Mouse (Mus musculus): ENCODE results near the gene Zfyve21. TPM values are rescaled to one million over a fixed set of nuclear protein-coding genes. Genes with fewer than 3 reads are reported as not detected.

Gene Zfyve21
- polyA plus RNA-seq, 1 experiment from 2014 or later, result 89.3 TPM

GRCm38 (mm10) chr12:111774156-111774555 lies 39.8 kb upstream of the Zfyve21 start:
- no peak overlapping the region for H3K4me3 ChIP-seq (ENCODE audit: control insufficient read depth in 1 of 2, insufficient read depth in 1 of 2, low read depth in 1 of 2, low read length in 2 of 2)
- H3K9me3 ChIP-seq (ENCODE audit: control insufficient read depth, low read length), result no peaks in the 10 kb centered on the region
- ATAC-seq (ENCODE audit: insufficient number of reproducible peaks, insufficient read depth, low FRiP score, low read depth), result no peak
- H3K36me3 ChIP-seq (ENCODE audit: control insufficient read depth, insufficient read depth, low read length), result peaks cover 73% of the 10 kb centered on the region
- no peaks in the 10 kb centered on the region for H3K27me3 ChIP-seq (ENCODE audit: control insufficient read depth, insufficient read depth, low read length)
- no peak overlapping the region for H3K27ac ChIP-seq (replicated peaks in 1 of 2; ENCODE audit: control insufficient read depth in 1 of 2, insufficient read depth in 1 of 2, low read depth in 2 of 2, low read length in 2 of 2)
- H3K4me2 ChIP-seq (ENCODE audit: low read length), result no peak overlapping the region
- peaks cover 9 to 17% of the 10 kb centered on the region in 2 experiments for H3K4me1 ChIP-seq (ENCODE audit: control insufficient read depth in 2 of 2, insufficient read depth in 2 of 2, low read length in 2 of 2)
- WGBS, result 91% methylated on average over 16 of the region's 16 CpGs
- no peak overlapping the region for H3K9ac ChIP-seq (ENCODE audit: low read length)

DNA sequence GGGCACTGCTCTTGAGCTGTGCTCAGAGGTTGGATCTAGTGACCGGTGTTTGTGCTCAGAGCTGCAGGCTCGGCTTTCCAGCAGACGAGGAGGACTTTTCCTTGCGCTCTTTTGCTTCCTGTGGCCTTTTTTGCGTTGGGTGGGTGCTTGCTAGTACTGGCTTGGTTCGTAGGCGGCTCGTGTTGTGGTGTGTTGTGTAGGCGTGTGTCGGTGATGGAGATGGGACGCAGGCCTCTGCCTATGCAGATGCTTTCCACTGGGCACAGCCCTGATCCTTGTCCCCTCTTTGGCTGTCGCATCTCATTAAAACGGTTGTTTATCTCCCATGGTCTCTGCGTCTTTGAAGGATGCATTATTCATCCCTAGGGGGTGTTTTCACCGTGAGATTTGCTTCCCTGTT lies 39.1 kb upstream of the Zfyve21 start:
- Histone ChIP-seq H3K4me1 (ENCODE audit: control insufficient read depth in 2 of 2, insufficient read depth in 2 of 2, low read length in 2 of 2) (peaks cover 3 to 10% of the 10 kb centered on the region in 2 experiments; a peak in 3 of 4 replicates), H3K27me3 (ENCODE audit: control insufficient read depth, insufficient read depth, low read length) (no peaks in the 10 kb centered on the region), H3K9ac (ENCODE audit: low read length) (no peak overlapping the region), H3K9me3 (ENCODE audit: control insufficient read depth, low read length) (peaks cover 5% of the 10 kb centered on the region; the same call in 1 of the 2 replicates), H3K4me2 (ENCODE audit: low read length) (no peak overlapping the region), H3K27ac (replicated peaks in 1 of 2; ENCODE audit: control insufficient read depth in 1 of 2, insufficient read depth in 1 of 2, low read depth in 2 of 2, low read length in 2 of 2) (no peak overlapping the region), H3K4me3 (ENCODE audit: control insufficient read depth in 1 of 2, insufficient read depth in 1 of 2, low read depth in 1 of 2, low read length in 2 of 2) (no peak overlapping the region), H3K36me3 (ENCODE audit: control insufficient read depth, insufficient read depth, low read length) (peaks cover 80% of the 10 kb centered on the region)
- no peak for ATAC-seq (ENCODE audit: insufficient number of reproducible peaks, insufficient read depth, low FRiP score, low read depth)
- 81% methylated on average over 15 of the region's 15 CpGs for WGBS

- WGBS, result 96% methylated on average over 13 of the region's 13 CpGs
- ATAC-seq (ENCODE audit: insufficient number of reproducible peaks, insufficient read depth, low FRiP score, low read depth), result no peak
- H3K4me3 ChIP-seq (ENCODE audit: control insufficient read depth in 1 of 2, insufficient read depth in 1 of 2, low read depth in 1 of 2, low read length in 2 of 2), result no peak overlapping the region
- H3K36me3 ChIP-seq (ENCODE audit: control insufficient read depth, insufficient read depth, low read length), result peaks cover 99% of the 10 kb centered on the region
- no peak overlapping the region for H3K4me2 ChIP-seq (ENCODE audit: low read length)
- no peaks in the 10 kb centered on the region; a peak in 1 of 4 replicates for H3K4me1 ChIP-seq (ENCODE audit: control insufficient read depth in 2 of 2, insufficient read depth in 2 of 2, low read length in 2 of 2)
- no peak overlapping the region for H3K9ac ChIP-seq (ENCODE audit: low read length)
- H3K9me3 ChIP-seq (ENCODE audit: control insufficient read depth, low read length), result peaks cover 5% of the 10 kb centered on the region; the same call in 1 of the 2 replicates
- no peaks in the 10 kb centered on the region for H3K27me3 ChIP-seq (ENCODE audit: control insufficient read depth, insufficient read depth, low read length)
- H3K27ac ChIP-seq (replicated peaks in 1 of 2; ENCODE audit: control insufficient read depth in 1 of 2, insufficient read depth in 1 of 2, low read depth in 2 of 2, low read length in 2 of 2), result no peak overlapping the region
Measured at GRCm38 (mm10) chr12:111777919-111778318, 36.1 kb upstream of the Zfyve21 start.

DNA sequence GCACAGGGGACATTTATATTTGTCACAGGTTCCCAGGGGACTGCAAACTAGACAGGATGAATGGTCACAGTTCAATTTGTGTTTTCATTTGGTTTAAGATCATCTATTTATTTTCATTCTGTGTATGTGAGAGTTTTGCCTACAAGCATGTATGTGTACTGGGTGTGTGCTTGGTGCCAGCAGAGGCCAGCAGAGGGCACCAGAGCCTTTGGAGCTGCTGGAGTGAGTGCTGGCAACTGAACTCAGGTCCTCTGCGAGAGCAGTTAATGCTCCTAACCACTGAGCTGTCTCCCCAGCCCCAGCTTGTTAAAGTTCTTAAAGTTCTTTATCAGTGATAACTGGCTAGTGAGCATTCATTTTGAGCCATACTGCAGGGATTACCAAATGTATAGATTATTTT lies 34.4 kb upstream of the Zfyve21 start:
- Histone ChIP-seq H3K4me3 (ENCODE audit: control insufficient read depth in 1 of 2, insufficient read depth in 1 of 2, low read depth in 1 of 2, low read length in 2 of 2) (no peak overlapping the region), H3K4me1 (ENCODE audit: control insufficient read depth in 2 of 2, insufficient read depth in 2 of 2, low read length in 2 of 2) (no peaks in the 10 kb centered on the region; a peak in 1 of 4 replicates), H3K36me3 (ENCODE audit: control insufficient read depth, insufficient read depth, low read length) (peaks cover 97% of the 10 kb centered on the region), H3K27me3 (ENCODE audit: control insufficient read depth, insufficient read depth, low read length) (no peaks in the 10 kb centered on the region), H3K9me3 (ENCODE audit: control insufficient read depth, low read length) (peaks cover 5% of the 10 kb centered on the region; the same call in 1 of the 2 replicates), H3K27ac (replicated peaks in 1 of 2; ENCODE audit: control insufficient read depth in 1 of 2, insufficient read depth in 1 of 2, low read depth in 2 of 2, low read length in 2 of 2) (no peak overlapping the region), H3K9ac (ENCODE audit: low read length) (no peak overlapping the region), H3K4me2 (ENCODE audit: low read length) (no peak overlapping the region)
- ATAC-seq (ENCODE audit: insufficient number of reproducible peaks, insufficient read depth, low FRiP score, low read depth), result no peak
- 88% methylated on average over 1 of the region's 1 CpGs for WGBS

GRCm38 (mm10) chr12:111785174-111785573 lies 28.8 kb upstream of the Zfyve21 start:
- Histone ChIP-seq H3K36me3 (ENCODE audit: control insufficient read depth, insufficient read depth, low read length) (peaks cover 92% of the 10 kb centered on the region), H3K9ac (ENCODE audit: low read length) (no peak overlapping the region), H3K27ac (replicated peaks in 1 of 2; ENCODE audit: control insufficient read depth in 1 of 2, insufficient read depth in 1 of 2, low read depth in 2 of 2, low read length in 2 of 2) (no peak overlapping the region), H3K9me3 (ENCODE audit: control insufficient read depth, low read length) (no peaks in the 10 kb centered on the region), H3K4me3 (ENCODE audit: control insufficient read depth in 1 of 2, insufficient read depth in 1 of 2, low read depth in 1 of 2, low read length in 2 of 2) (no peak overlapping the region), H3K4me1 (ENCODE audit: control insufficient read depth in 2 of 2, insufficient read depth in 2 of 2, low read length in 2 of 2) (no peaks in the 10 kb centered on the region), H3K27me3 (ENCODE audit: control insufficient read depth, insufficient read depth, low read length) (no peaks in the 10 kb centered on the region), H3K4me2 (ENCODE audit: low read length) (no peak overlapping the region)
- 76% methylated on average over 15 of the region's 15 CpGs for WGBS
- no peak for ATAC-seq (ENCODE audit: insufficient number of reproducible peaks, insufficient read depth, low FRiP score, low read depth)

DNA sequence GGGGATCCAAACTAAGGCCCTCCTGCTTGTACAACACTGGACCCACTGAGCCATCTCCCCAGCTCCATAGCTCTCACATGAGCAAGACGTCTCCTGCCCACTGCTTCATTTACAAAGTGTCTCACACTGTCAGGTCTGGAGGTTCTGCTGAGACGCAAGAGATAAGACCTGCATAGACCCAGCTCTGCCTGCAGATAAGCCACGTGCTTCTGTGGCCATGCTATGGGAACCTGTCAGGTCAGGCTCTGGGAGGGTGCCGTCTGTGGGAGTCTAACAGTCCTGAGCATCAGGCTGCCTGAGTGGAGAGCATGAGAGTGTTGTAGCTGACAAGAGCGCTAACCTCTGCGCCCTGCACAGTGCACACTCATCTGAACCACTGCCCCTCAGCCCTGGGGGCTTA lies 27.0 kb upstream of the Zfyve21 start:
- H3K4me1 ChIP-seq (ENCODE audit: control insufficient read depth in 2 of 2, insufficient read depth in 2 of 2, low read length in 2 of 2), result no peaks in the 10 kb centered on the region
- no peaks in the 10 kb centered on the region for H3K9me3 ChIP-seq (ENCODE audit: control insufficient read depth, low read length)
- no peak overlapping the region for H3K27ac ChIP-seq (replicated peaks in 1 of 2; ENCODE audit: control insufficient read depth in 1 of 2, insufficient read depth in 1 of 2, low read depth in 2 of 2, low read length in 2 of 2)
- ATAC-seq (ENCODE audit: insufficient number of reproducible peaks, insufficient read depth, low FRiP score, low read depth), result no peak
- H3K4me3 ChIP-seq (ENCODE audit: control insufficient read depth in 1 of 2, insufficient read depth in 1 of 2, low read depth in 1 of 2, low read length in 2 of 2), result no peak overlapping the region
- H3K9ac ChIP-seq (ENCODE audit: low read length), result no peak overlapping the region
- H3K27me3 ChIP-seq (ENCODE audit: control insufficient read depth, insufficient read depth, low read length), result no peaks in the 10 kb centered on the region
- peaks cover 92% of the 10 kb centered on the region for H3K36me3 ChIP-seq (ENCODE audit: control insufficient read depth, insufficient read depth, low read length)
- WGBS, result 52% methylated on average over 6 of the region's 6 CpGs
- H3K4me2 ChIP-seq (ENCODE audit: low read length), result no peak overlapping the region

DNA sequence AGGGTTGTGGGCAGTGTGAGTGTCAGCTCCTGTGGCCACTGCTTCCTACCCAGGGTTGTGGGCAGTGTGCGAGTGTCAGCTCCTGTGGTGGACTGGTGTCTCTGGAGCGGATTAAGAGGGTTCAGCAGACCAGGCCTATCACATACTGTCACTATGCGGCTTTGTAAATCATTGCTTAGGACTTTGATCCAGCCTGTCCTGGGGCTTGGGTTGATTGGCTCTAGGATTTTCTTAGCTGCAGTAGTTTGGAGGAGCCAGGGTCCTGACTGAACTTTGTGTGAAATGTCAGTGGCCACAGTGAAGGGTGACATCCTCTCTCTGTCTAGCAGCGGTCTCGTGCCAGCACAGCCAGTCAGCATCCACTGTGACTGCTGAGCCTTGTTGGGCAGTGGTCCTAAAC lies 23.9 kb upstream of the Zfyve21 start:
- ATAC-seq (ENCODE audit: insufficient number of reproducible peaks, insufficient read depth, low FRiP score, low read depth), result no peak
- 93% methylated on average over 5 of the region's 5 CpGs for WGBS
- Histone ChIP-seq H3K36me3 (ENCODE audit: control insufficient read depth, insufficient read depth, low read length) (peaks cover 100% of the 10 kb centered on the region), H3K9ac (ENCODE audit: low read length) (no peak overlapping the region), H3K27me3 (ENCODE audit: control insufficient read depth, insufficient read depth, low read length) (no peaks in the 10 kb centered on the region), H3K4me3 (ENCODE audit: control insufficient read depth in 1 of 2, insufficient read depth in 1 of 2, low read depth in 1 of 2, low read length in 2 of 2) (no peak overlapping the region), H3K4me1 (ENCODE audit: control insufficient read depth in 2 of 2, insufficient read depth in 2 of 2, low read length in 2 of 2) (no peaks in the 10 kb centered on the region), H3K9me3 (ENCODE audit: control insufficient read depth, low read length) (no peaks in the 10 kb centered on the region), H3K4me2 (ENCODE audit: low read length) (no peak overlapping the region), H3K27ac (replicated peaks in 1 of 2; ENCODE audit: control insufficient read depth in 1 of 2, insufficient read depth in 1 of 2, low read depth in 2 of 2, low read length in 2 of 2) (no peak overlapping the region)

DNA sequence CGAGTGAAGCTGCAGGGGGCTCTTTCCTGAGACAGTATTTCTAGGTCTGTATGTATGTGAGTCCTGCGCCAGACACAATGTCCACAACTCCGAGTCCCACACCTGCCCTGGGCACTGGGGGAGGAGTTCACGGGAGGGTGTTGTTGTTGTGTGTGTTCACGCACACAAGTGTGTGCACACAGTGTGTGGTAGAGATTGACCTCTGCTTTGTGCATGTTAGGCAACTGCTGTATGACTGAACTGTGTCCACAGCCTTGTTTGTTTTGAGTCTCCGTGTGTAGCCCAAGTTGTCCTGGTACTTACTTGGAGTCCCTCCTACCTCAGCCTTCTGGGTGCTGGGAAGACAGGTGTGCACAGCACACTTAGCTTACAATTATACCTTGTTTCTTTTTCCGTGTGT lies 23.3 kb upstream of the Zfyve21 start:
- ATAC-seq (ENCODE audit: insufficient number of reproducible peaks, insufficient read depth, low FRiP score, low read depth), result no peak
- no peaks in the 10 kb centered on the region for H3K27me3 ChIP-seq (ENCODE audit: control insufficient read depth, insufficient read depth, low read length)
- no peaks in the 10 kb centered on the region for H3K9me3 ChIP-seq (ENCODE audit: control insufficient read depth, low read length)
- peaks cover 100% of the 10 kb centered on the region for H3K36me3 ChIP-seq (ENCODE audit: control insufficient read depth, insufficient read depth, low read length)
- H3K9ac ChIP-seq (ENCODE audit: low read length), result no peak overlapping the region
- no peaks in the 10 kb centered on the region for H3K4me1 ChIP-seq (ENCODE audit: control insufficient read depth in 2 of 2, insufficient read depth in 2 of 2, low read length in 2 of 2)
- H3K4me3 ChIP-seq (ENCODE audit: control insufficient read depth in 1 of 2, insufficient read depth in 1 of 2, low read depth in 1 of 2, low read length in 2 of 2), result no peak overlapping the region
- H3K4me2 ChIP-seq (ENCODE audit: low read length), result no peak overlapping the region
- no peak overlapping the region for H3K27ac ChIP-seq (replicated peaks in 1 of 2; ENCODE audit: control insufficient read depth in 1 of 2, insufficient read depth in 1 of 2, low read depth in 2 of 2, low read length in 2 of 2)
- 88% methylated on average over 7 of the region's 7 CpGs for WGBS

Data from heart, embryonic 14.5 days (tissue).